Mouse (Mus musculus) hindbrain, embryonic 13.5 days (tissue): Measurements from ENCODE around the gene Adcyap1. TPM values are rescaled to one million over a fixed set of nuclear protein-coding genes. Genes with fewer than 3 reads are reported as not detected.

Experiments
- ATAC-seq: fragments of 200-750 bp; cut with Nextera tagmentation; 2 replicates; pipeline ENCODE4 v1.8.0; 2017; ENCODE audit warnings: moderate TSS enrichment; ENCODE audit not compliant: low FRiP score
- H3K27ac ChIP-seq: fragments of 300-500 bp; sonication (generic); 2 replicates; pipeline ENCODE4 v1.5.1; 2015; ENCODE audit warnings: inconsistent platforms, mild to moderate bottlenecking, moderate library complexity
- H3K27me3 ChIP-seq: fragments of 300-500 bp; sonication (generic); 2 replicates; pipeline ENCODE4 v1.6.1; 2015; ENCODE audit warnings: mild to moderate bottlenecking, inconsistent platforms
- H3K36me3 ChIP-seq: fragments of 300-500 bp; sonication (generic); 2 replicates; pipeline ENCODE4 v1.6.1; 2015; ENCODE audit warnings: mild to moderate bottlenecking, inconsistent platforms
- H3K4me1 ChIP-seq: fragments of 300-500 bp; sonication (generic); replicated peaks from 2 replicates; pipeline ENCODE4 v1.6.1; 2015; ENCODE audit warnings: inconsistent platforms
- H3K4me2 ChIP-seq: fragments of 300-500 bp; sonication (generic); 2 replicates; pipeline ENCODE4 v1.6.1; 2015; ENCODE audit warnings: inconsistent platforms, mild to moderate bottlenecking, moderate library complexity
- H3K4me3 ChIP-seq: fragments of 300-500 bp; sonication (generic); 2 replicates; pipeline ENCODE4 v1.5.1; 2015; ENCODE audit warnings: mild to moderate bottlenecking, inconsistent platforms
- H3K9ac ChIP-seq: fragments of 300-500 bp; sonication (generic); 2 replicates; pipeline ENCODE4 v1.6.1; 2015; ENCODE audit warnings: mild to moderate bottlenecking, inconsistent platforms
- H3K9me3 ChIP-seq: fragments of 300-500 bp; sonication (generic); 2 replicates; pipeline ENCODE4 v1.6.1; 2016; ENCODE audit warnings: inconsistent platforms
- WGBS: fragments of 180-500 bp; shearing (Covaris S2); methylation state at CpG from one replicate; pipeline ENCODE4 v1.1.7; 2015; 5-methylcytosine and 5-hydroxymethylcytosine counted together
- polyA plus RNA-seq: library from polyadenylated mRNA; unstranded; fragments of >200 nt; fragmentation: Nextera tagmentation; extraction: Ambion mirVana; gene quantifications from 2 replicates; pipeline ENCODE4 v1.2.1, GENCODE M21; 2015

Gene Adcyap1
- polyA plus RNA-seq, 1 experiment from 2014 or later: 27.7 TPM

GRCm38 (mm10) chr17:93217785-93218184 is 19.0 kb downstream of the Adcyap1 start:
- ATAC-seq: no peak
- no peaks in the 10 kb centered on the region for H3K4me1 ChIP-seq
- no peak overlapping the region for H3K27ac ChIP-seq
- no peaks in the 10 kb centered on the region for H3K27me3 ChIP-seq
- 92% methylated on average over 6 of the region's 6 CpGs for WGBS
- H3K4me3 ChIP-seq: no peak overlapping the region
- H3K9ac ChIP-seq: no peak overlapping the region
- no peak overlapping the region for H3K4me2 ChIP-seq
- no peaks in the 10 kb centered on the region for H3K36me3 ChIP-seq
- no peaks in the 10 kb centered on the region for H3K9me3 ChIP-seq

DNA sequence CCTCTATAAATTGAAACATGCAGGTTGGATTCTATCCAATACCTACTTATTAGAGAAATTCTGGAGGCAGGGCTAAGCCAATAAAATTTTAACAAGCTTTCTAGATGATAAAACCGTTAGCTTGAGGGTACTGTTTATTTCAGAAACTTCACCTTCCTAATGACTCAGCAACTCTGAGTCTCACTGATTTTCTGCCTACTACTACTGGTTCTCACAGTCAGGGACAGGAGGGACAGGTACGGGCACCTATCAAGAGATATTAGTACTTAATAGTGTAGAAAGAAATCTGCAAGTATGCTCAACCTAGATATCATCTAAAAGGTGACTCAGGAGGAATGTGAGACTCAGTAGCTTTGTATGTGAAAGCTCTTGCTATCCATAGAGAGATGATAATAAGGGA is 19.8 kb downstream of the Adcyap1 start:
- Histone ChIP-seq H3K4me2 (no peak overlapping the region), H3K4me1 (no peaks in the 10 kb centered on the region), H3K9me3 (no peaks in the 10 kb centered on the region), H3K27me3 (no peaks in the 10 kb centered on the region), H3K9ac (no peak overlapping the region), H3K36me3 (no peaks in the 10 kb centered on the region), H3K27ac (no peak overlapping the region), H3K4me3 (no peak overlapping the region)
- ATAC-seq: no peak
- WGBS: 91% methylated on average over 2 of the region's 2 CpGs

- Histone ChIP-seq H3K9ac (no peak overlapping the region), H3K27ac (no peak overlapping the region), H3K4me2 (no peak overlapping the region), H3K36me3 (no peaks in the 10 kb centered on the region), H3K4me3 (no peak overlapping the region), H3K4me1 (no peaks in the 10 kb centered on the region), H3K9me3 (no peaks in the 10 kb centered on the region), H3K27me3 (no peaks in the 10 kb centered on the region)
- ATAC-seq: no peak
These were observed 38.5 kb downstream of the Adcyap1 start for GRCm38 (mm10) chr17:93237355-93237754.
